Mouse (Mus musculus) brain, adult 2 months (tissue): ENCODE results near the gene Actr5.

ENCODE experiments used
- DNase-seq: peaks from one replicate; pipeline ENCODE4 v3.0.0; 2011; ENCODE audit warnings: low read depth, low spot score

Actr5 gene

DNA sequence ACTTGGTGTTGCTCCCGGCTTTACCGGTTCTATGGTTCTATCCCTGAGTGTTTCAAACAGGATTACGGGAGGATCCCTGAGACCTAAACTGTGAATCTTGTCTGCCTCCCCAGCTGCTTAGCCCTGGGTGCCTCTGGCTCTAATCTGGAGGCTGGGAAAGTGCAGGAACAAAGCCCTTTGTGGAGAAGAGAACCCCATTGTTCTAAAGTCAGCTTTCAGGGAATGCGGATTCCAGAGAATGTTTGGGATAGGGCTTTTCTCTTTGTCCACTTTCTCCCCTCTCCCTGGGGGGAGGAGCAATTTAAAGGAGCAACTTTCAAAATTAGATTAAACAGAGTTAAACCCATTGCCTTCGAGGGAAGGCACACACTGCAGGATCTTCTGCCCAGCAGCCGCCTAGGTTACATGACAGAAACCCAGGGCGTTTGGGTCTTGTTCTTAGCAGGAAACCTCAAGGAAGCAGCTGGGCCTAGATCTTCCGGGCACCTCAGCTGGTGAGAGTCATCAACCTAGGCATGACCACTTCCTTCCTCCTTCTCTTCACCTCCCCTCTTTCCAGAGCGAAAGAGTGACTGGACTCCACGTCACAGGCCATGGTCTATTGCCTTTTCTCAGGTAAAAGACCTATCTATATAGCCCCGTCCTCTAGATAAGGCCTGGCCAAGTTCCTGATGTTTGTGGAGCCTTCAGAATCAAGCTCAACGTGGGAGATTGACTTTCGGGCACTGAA lies 41.5 kb downstream of the Actr5 start:
- DNase-seq, result peak; percentile 77

DNA sequence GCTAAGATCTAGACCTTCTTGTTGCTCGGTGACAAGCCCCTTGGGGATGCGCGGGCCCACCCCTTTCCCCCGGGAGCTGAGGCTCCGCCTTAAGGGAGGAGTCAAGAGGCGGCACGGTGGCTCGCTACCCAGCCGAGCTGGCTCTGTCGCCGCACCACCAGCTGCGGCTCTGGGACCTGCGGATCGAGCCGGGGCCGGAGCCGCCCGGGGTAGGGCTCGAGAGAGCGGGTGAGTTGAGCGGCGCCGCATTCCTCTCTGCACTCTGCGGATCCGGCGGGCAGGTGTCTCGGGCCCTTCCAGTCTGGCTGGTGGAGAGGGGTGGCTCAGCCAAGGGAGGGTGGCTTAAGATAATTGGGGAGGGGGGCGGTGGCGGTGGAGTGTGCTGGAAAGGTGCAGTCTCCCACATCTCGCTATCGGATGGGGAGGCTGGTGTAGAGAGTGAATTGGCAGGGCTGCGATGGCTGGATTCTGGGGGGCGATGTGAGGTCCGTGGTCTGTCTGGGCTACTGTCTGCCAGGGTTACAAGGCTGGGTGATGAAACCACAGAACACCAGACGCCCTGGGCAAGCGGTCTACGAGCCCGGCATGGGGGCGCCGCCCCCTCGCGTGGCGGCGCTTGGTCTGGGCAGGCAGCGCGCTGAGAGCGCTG lies 42.5 kb downstream of the Actr5 start:
- peak; percentile 92 for DNase-seq

DNA sequence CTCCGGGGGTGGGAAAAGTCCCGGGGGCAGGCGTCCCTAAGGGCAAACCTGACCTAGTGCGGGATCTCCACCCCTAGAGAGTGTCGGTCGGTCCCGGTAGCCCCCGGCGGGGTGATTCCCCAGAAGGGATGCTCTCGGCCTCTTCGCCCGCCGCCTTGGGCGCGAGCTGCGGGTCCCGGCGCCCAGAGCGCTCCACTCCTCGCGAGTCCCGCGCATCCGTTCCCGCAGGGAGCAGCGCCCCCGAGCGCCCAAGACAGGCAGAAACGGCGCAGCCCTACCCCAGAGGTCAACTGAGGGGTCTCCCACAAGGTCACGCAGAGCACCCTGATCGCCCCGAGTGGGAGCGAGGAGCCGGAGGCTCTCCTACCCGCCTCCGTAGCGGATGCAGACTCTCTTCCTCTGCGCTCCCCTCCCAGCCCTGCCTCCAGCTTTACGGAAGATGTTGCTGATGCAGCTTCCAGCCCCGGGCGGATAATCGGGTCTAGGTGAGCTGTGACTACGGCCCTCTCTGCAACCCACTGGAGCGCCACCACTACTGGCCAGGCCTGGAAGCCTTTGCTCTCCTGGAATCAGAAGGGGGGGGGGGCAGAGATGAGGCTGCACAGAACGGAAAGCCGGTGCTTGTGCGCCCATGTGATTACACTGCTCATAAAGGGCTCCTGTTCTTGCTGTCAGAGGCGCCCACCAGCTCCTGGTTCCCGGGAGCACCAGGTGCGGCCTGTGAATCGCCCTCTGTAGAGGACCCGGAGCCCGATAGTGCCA lies 43.2 kb downstream of the Actr5 start:
- DNase-seq, result peak; percentile 83

GRCm38 (mm10) chr2:158668433-158669010 lies 43.8 kb downstream of the Actr5 start:
- peak; percentile 70 for DNase-seq

- DNase-seq, result no peak
Measured at GRCm38 (mm10) chr2:158669199-158670195, 44.8 kb downstream of the Actr5 start.

- DNase-seq, result no peak
Measured at GRCm38 (mm10) chr2:158670571-158670970, 45.9 kb downstream of the Actr5 start.

DNA sequence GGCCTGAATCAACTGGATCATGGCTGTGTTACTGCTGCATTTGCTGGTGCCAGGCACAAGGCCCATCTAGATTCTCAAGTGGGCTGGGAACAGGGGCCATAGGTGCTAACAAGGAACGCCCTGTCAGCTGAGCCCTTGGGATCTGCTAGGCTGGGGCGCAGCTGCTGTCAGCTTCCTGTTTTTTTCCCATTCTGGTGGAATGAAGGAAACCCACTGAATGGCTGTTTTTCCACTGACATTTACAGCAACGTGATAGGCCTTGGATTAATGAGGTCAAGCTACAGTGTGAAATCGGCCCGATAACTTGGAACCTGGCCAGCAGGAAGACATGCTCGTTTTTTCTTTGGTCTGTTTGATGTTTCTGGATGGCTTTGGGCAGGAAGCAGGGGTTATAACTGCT lies 48.1 kb downstream of the Actr5 start:
- DNase-seq, result peak; percentile 58

- DNase-seq, result peak; percentile 65
Measured at GRCm38 (mm10) chr2:158673493-158673892, 48.8 kb downstream of the Actr5 start.

GRCm38 (mm10) chr2:158674131-158674530 lies 49.4 kb downstream of the Actr5 start:
- no peak for DNase-seq

- DNase-seq, result no peak
Measured at GRCm38 (mm10) chr2:158674759-158675158, 50.1 kb downstream of the Actr5 start.

- DNase-seq, result no peak
Measured at GRCm38 (mm10) chr2:158675161-158675560, 50.5 kb downstream of the Actr5 start.

- no peak for DNase-seq
Measured at GRCm38 (mm10) chr2:158675907-158676533, 51.3 kb downstream of the Actr5 start.

DNA sequence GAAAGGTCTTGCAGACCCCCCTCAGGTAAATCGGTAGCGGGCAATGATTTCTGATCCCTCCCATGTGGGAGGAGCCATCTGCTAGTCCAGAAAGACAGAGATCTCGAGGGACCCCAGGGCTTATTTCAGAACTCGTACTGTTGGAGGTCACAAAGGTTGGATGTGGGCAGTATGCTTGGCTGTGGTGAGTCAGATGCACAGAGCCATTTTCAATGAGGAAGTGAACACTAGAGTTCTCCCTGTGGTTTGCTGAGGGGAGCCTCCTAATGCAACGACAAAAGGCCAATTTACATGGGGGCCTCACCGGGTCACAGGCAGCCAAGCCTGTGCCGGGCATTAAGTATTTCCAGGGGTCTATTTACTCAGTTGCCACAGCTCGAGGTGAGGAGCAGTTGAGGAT lies 53.3 kb downstream of the Actr5 start:
- DNase-seq, result no peak

DNA sequence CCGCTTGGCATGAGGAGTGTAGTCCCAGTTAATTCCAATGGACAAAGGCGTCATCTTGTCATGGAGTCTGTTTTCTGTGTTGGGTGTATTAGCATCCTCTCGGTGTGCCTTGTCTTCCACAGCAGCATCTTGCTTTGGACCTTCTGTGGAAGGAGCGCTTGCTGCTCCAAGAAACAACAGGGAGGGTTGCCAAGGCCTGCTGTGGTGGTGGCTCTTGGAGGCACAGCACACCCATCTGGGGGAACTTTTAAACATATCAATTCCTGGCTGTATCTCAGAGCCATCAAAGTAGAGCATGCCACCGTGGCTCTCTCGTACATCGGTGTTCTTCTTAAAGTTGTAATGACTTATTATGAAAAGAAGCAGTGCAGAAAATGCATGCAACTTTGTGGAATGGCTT lies 54.4 kb downstream of the Actr5 start:
- peak; percentile 55 for DNase-seq

- no peak for DNase-seq
Measured at GRCm38 (mm10) chr2:158680357-158680889, 55.7 kb downstream of the Actr5 start.

- no peak for DNase-seq
Measured at GRCm38 (mm10) chr2:158681714-158682113, 57.0 kb downstream of the Actr5 start.

GRCm38 (mm10) chr2:158682344-158683037 lies 57.8 kb downstream of the Actr5 start:
- peak; percentile 44 for DNase-seq

DNA sequence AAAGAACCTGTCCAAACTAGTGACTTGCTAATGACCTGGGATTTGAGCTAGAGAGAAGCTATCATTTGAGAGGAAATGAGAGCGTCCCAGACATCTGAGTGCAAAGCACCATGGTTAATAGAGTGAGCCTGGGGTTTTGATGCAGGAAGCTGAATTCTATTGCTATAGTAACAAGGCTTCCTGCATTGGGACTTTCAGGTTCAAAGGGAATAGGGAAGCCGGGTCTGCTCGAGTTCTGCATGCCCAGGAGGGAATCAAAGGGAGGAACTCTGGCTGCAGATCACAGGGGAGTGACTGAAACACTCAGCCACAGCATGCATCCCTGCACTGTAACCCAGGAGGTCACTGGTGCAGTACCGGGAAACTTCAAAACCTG lies 58.3 kb downstream of the Actr5 start:
- peak; percentile 39 for DNase-seq

- no peak for DNase-seq
Measured at GRCm38 (mm10) chr2:158684247-158684843, 59.7 kb downstream of the Actr5 start.
